Mouse (Mus musculus) thymus, postnatal 4 days (tissue): ENCODE measurements around the gene Ipo13.
A peak's percentile ranks its signal among the peaks of the same experiment; 100 is the strongest.

Source experiments
- DNase-seq: peaks from one replicate; pipeline ENCODE4 v3.0.0; 2021

Gene Ipo13

DNA sequence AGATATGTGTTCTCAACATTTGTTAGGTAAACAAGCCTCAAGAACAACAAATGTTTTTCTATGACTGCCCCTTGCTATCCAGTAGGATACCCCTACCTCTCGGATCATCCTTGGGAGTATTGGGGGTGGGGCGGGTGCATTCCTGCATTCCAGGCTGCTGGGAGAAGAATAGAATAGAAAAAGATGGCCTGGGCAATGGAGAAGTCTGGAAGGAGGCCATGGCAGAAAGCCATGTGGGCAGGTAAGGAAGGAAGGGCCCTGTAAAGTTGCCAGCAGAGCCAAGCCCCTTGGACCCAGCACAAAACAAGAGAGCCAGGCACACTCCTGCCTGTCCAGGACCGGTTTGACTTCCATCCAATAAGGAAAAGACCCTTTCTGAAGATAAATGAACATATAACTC is 1.4 kb downstream of the Ipo13 start:
- DNase-seq = no peak

DNA sequence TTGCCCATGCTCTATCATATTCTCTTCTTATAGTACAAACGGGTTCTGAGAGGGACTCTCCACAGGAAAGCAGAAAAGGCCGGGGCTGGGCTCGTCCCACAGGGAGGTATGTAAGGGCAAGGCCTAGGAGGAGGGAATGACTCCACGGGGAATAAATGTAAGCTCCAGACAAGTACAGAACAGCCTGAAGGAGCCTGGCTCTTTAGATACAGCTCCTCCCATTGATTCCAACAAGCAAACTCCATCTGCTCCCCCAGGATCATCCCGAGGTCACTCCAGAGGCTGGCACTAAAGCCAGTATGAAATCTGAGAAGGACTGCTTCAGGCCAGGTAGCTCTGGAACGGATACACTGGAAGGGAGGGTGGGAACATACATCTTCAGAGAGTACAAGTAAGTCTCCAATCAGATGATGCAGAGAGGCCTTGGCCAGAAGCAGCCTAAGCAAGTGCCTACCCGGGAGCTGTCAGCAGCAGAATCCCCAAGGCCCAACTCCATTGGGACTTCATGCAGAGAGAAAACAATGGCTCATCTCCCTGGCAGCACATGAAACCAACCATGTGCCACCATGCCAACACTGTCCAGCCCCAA is 2.0 kb downstream of the Ipo13 start:
- DNase-seq = no peak

DNA sequence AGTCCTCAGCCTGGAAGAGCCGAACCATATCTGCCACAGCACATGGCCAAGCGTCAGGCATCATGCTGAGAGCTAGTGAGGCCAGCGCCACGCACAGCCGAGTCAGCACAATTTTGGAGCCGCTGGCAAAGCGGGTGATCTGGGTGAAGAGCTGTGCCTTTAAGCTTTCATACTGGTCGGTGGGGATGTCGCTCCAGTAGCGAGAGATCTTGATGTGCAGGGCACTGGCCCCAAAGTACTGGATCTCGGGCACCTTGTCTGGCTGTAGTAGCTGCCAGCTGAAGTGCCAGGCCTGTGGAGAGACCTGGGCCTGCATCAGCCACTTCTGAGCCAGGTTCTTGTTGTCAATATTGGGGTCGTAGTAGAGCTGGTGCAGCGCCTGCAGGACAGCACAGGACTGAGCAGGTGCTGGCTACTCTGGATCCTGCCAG is 2.7 kb downstream of the Ipo13 start:
- no peak for DNase-seq

DNA sequence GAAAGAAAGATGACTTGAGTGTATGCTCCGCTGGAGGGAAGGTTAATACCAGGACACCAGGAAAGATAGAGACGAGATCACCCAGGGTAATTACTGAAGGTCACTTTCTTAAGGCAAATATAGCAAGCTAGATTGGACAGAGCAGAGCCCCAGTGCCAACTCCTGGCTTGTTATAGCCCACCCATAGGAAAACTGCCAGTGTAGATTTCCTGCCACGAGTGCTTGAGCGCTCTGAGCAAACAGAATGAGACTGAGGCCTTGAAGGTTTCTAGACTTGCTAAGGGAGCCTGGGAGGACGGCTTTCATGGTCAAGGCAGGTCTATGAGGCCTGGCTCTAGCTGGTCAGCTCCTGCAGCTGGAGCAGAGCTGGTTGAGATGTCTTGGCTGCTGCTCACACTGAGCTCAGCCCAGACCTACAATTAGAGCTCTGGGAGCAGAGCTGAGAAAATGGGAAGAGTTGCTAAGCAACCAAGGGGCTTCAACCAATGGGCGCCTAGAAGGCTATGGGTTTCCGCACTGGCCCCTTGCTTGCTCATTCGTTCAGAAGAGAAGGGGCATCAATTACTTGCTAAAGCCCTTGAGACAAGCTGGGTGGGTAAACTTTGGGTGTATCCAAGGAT is 5.9 kb downstream of the Ipo13 start:
- DNase-seq = no peak

DNA sequence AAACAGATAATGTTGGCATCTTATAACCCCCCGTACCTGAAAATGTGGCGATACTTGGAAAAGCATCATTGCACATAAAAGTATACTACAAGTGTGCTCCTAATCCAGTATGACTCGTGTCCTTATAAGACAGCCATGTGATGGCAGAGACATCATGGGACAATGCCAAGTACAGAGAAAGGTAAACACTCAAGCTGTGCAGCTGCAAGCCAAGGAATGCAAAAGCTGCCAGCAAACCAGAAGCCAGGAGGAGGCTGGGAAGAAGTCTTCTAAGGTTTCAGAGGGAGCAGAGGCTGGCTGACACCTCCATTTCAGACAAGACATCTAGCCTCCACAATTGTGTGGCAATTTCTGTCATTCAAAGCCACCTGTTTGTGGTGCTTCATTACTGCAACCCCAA is 8.6 kb downstream of the Ipo13 start:
- DNase-seq = no peak

DNA sequence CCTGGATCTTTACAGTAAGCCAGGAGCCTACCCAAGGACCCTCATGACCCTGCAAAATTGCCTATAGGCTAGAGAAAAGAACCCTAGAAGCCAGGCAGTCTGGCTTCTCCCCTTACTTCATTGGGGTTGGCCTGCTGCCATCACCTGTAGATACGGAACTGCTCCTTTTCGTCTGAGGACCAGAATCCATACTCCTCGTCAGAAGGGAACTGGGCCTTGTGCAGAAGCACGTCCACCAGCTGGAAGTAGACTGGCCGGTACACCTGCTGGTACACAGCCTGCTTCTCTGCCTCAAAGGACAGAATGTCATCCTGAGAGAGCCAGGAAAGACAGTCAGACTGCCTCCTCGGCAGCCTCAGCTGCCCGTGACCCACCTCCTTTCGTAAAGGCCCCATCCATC is 10.0 kb downstream of the Ipo13 start:
- no peak for DNase-seq

DNA sequence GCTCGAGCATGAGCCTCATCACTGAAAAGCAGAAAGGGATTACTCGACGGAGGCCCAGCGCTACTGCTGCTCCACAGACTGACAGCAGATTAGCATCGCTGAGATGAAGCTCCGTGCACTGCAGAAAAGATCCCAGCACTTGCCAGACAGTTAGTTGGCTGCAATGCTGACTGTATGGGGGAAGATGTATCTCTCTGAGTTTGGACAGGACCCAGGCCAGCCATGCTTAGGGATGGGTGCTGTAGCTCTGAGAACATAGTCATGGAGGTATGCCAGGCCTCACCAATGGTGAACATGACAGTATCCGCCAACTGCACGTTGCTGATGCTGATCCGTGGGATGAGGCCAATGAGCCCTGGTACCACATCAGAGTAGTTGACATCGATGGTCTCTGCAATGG is 10.7 kb downstream of the Ipo13 start:
- no peak for DNase-seq

DNA sequence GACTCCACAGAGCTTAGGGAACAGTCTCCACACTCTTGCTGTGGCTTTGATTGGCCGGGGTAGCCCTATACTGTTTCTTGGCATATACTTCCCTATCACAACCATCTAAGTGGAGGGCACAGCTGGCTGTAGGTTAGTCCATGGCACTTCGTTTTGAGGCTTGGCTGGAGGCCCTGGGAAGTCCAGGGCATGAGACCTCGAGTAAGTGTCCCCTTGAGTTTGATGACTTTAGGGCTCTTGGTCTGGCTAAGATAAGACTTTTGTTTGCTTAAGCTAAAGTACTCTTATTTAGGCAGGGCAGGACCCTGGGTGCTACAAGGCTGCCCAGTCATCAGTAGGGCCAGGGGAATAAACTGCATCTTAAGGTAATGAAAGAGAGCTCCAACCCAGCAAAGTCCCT is 16.7 kb downstream of the Ipo13 start:
- DNase-seq = no peak

DNA sequence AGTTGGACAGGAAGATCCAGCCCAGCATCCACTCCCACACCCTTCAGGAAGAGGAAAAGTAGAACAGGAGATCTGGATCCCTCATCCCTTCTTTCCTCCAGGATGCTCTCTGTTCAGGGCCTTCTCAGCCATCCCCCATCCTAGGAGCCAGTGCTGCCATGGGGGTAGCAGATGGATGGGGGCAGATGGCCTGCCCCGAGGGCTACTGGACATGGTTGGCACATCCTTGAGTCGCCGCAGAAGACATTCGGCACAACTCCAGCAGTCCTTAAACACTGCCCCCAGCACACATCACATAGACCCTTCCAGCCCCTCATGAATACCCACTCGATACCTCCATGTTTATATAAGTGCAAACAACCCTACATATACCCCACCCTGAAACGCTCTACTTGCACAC is 18.8 kb downstream of the Ipo13 start:
- no peak for DNase-seq

DNA sequence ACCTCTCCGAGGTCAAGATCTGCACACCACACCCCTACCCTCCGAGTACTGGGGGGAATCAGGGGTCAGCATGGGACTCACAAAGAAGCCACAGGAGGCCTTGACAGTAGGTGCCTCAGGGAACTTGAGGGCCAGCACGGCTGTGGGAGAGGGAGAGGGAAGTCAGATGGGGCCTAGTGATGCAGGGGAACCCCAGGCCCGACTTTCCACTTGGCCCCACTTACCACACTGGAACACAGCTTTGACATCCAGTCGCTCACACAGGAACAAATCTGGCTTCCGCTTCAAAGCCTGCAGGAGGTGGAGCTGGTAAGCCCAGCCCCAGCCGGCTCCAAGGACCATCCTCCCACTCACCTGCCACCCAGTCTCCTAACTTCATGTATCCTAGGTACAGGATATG is 19.5 kb downstream of the Ipo13 start:
- no peak for DNase-seq

DNA sequence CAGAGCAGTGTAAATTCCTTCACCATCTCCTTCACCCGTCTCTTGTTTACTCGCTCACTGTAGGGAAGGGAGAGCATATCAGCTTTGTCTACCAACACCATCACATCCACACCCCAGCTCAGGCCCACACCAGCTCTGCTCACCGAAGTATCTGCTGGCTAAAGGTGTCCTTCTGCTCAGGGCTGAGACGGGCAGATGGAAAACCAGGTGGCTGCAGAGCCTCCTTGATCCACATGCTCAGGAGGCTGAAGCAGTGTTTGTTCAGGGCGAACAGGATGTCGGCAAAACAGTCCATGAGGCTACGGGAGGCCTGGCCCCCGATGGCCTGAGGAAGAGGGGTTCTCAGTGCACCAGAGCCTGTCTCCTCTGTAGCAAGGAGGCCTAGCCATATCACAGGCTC is 20.2 kb downstream of the Ipo13 start:
- no peak for DNase-seq

DNA sequence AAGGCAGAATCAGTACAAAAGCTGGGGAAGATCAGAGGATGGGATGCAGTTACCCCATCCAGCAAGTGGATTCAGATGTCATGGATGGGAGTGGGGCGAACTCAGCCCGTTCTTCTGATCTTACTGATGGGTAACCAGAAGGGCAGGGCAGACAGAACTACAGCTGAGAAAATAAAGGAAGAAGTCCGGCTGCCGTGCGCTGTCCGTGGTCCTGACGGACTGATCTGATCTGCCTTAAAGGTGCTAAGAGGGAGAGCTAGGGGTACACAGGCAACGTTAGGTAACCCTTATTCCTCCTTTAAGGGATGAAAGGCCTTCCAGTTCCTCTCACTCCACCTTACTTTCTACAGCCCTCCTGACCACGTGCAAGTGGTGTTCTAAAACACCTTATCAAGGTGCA is 21.4 kb downstream of the Ipo13 start:
- peak; percentile 83 for DNase-seq

DNA sequence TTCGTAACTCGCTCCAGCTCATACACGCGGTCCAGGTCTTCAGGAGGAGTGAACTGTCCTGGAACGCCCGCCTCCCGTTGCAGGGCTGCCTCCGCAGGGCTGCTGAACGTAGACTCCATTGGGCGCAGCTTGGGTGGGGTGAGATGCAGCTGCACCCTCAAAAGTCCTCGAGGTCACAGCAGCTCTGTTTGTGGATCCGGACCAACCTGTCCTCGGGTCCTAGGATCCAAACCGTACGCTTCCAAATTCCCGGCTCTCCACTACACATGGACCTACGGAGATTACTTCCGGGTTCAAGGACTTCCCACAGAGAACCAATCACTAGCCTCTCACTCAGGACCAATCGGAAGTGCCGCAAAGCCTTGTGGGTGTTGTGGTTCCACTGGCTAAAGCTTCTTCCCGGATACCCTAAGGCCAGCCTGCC is 23.0 kb downstream of the Ipo13 start, which contains the start of gene Dph2:
Dph2 (minus strand) TSS at position 295 of the 424 bp plus-strand sequence.
- peak; percentile 80 for DNase-seq

DNA sequence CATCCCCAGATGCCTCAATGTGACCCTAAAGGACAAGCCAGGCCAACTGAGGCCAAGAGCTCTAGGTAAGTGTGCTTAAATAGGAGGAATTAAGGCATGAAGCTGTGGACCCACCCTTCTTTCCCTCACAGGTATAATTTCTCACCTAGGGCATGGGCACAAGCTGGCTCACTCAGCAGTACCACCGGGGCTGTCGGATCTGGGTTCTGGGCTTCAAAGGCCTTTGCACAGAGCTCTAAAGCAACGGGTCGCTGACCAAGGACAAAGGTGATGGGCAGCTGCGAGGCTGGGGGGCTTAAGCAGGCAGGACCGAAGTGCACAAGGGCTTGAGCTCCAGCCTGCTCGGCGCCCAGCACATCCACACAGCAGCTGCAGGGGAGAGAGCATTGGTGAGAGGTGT is 24.0 kb downstream of the Ipo13 start:
- no peak for DNase-seq

DNA sequence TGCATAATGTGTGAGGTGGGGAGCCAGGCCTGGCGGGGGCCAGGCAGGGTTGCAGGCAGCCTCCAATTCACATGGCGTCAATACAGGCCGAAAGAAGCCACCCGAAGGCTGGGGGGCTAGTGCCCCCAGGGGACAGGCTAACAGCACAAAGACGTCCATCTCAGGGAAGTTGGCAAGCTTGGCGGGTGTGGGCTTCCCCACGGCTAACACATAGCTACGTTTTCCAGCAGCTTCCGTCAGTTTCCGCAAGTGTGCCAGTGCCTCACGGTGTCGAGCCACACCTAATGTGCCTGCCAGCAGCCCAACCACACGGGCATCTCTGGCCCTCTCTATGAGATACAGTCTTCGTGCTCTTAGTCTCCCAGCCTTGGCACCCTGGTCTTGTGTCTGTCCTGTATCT is 24.8 kb downstream of the Ipo13 start:
- DNase-seq = no peak

DNA sequence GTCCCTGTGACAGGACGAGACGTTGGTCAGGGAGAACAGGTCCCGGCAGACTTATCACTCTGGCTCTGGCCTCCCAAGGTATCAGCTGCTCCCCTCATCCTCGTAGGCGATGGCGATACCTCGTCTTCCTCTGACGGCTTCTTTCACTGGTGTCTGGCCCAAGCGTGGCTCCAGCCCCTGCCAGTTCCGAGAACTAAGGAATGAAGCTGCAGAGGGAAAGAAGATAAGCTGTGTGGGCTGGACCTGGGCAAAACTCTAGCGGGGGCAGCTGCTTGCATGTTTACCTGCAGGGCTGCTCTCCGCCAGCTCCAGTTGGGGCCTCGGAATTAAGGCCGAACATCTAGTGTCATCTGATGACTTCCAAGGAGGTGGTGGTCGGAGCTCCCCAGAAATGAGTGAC is 25.3 kb downstream of the Ipo13 start:
- no peak for DNase-seq

DNA sequence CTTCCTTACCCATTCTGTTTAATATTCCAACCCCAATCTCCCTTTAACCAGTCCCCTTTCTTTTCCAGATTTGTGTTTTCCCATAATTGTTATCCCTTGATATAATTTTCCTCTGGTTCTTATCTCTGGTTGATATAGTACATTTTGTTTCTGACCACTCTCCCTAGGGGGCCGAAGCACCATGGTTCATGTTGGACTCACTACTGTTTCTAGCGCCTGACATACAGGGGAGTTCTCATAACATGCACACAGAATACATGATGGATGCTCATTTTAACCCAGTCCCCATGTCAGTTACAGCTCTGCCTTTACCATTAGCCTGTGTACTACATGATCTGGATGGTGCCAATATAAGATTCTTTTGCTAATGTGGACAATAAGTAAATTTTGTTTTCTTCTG is 26.9 kb downstream of the Ipo13 start:
- no peak for DNase-seq

DNA sequence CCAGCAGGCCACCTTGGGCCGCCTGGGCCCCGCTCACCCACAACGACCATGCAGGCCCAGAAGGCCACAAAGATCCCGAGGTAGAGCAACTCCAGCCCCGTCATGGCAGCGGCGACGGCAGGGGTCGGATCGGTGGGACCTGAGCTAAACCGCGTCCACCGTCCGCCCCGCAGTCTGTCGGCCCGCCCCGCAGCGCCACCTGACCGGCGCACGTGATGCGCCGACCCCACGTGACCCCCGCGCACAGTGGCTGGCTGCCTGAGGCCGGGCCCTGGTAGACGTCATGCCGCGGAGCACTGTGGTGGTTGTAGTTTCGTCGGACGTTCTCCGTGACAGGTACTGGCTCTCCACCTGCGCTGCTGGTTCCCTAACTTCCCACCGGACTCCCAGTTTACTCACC is 27.7 kb downstream of the Ipo13 start, which contains the start of gene Atp6v0b:
Atp6v0b (minus strand) TSS at position 201 of the 400 bp plus-strand sequence.
- DNase-seq = peak; percentile 95

DNA sequence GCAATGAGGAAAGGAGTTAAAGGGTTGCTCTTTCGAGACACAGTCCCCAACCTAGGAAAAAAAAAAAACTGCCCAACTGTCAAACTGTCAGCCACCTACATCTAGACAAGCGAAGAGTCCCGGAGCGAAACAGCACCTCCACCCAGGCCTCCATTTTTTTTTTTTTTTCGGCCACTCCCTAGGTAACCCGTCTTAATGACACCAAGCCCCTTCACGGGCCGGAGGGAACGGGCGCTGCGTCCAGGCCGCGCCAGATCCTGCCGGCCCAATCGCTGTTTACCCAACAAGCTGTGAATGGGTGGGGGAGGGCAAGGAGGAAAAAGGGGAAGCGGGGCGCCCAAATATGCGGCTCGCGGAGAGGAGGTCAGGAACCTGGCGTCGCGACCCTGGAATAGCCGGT is 28.2 kb downstream of the Ipo13 start:
- no peak for DNase-seq

DNA sequence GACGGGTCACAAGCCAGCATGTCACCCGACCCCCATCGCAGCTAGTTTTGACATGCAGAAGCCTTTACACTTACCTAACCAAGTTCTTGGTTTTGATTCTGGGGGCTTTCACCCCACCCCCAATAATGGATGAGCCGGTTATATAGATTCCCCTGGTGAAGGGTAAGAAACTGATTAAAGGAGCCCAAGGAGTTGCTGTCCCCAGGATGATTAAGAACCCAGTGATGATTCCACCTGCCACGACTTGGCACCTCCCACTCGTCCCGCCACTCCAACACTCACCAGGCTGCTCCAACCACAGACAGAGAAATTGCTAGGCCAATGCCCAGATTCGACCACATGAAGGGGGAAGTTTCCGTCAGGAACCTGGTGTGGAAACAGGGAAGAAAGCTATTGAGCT is 28.8 kb downstream of the Ipo13 start:
- no peak for DNase-seq

DNA sequence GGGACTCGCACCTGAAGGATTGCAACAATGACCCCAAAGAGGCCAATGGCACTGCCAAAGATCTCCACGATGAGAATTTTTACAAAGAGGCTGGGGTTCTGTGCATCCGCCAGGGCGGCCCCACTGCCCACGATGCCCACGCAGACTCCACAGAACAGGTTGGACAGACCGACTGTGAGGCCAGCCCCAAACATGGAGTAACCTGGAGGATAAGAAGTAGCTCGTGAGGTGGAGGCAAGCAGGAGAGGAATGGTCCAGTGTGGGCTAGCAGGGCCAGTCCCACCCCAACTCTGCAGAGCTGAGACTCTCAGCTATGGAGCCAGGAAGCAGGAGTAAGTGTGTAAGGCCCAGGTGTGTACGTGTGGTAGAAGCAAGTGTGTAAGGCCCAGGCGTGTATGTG is 29.7 kb downstream of the Ipo13 start:
- no peak for DNase-seq

DNA sequence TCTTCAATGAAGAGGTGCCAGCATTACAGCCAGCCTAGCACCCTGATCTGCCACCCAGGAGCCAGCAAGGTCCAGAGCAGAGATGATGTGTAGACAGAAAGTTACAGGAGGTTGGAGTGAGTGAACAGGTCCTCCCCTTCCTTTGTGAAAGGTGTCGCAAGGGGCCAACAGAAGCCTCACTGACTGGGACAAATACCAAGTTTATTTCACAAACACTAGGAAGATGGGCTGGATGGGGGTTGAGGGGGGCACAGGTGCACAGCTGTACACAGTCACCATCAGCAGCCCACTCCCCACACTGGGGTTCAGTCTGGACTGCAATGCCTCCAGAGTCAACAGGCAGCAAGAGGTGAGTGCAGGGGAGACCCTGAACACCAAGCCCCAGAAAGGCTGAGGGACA is 30.7 kb downstream of the Ipo13 start:
- no peak for DNase-seq

DNA sequence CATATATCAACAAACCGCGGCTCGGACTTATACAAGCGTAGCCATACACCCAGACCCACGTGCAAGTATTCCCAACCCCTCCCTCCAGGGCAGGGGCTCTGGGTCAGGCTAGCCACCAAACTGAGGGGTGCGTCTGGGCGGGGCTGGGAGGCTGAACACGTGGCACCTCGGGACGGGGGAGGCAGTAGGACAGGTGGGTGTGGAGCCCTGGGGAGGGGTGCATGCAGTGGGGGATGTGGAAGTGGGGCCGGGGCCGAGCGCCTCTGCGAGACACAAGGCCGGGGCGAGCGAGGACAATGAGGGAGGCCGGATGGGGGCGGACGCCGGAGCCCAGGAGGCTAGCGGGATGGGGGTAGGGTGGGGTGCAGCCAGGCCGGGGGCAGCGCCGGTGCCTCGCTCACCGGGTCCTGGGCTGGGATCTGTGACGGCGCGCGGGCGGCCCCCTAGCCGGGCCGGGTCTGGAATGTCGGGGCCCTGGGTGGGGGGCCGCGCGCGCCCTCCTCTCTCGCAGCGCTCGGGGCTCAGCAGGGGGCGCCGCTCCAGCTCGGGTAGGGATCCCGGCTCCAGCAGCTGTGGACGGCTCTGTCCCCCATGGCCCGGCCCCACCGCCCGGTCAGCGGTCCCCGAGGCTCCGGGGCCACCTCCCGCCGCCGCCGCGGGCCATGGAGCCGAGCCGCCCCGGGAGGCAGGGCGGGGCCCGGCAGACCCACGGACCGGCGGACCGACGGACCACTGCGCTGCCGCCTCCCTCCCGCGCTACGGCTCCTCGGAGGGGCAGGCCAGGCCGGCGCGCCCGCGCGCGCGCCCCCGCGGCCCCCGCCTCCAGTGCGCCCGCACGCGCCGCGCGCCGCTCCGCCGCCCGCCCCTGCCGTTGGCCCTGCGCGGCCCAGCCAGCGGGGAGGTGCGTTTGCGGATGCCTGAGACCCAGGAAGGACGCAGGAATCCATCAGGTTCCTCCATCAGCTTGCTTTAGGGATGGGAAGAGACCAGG is 31.8 kb downstream of the Ipo13 start, which contains the start of gene B4galt2:
B4galt2 (minus strand) TSS at position 787 of the 991 bp plus-strand sequence.
- DNase-seq = peak; percentile 70

DNA sequence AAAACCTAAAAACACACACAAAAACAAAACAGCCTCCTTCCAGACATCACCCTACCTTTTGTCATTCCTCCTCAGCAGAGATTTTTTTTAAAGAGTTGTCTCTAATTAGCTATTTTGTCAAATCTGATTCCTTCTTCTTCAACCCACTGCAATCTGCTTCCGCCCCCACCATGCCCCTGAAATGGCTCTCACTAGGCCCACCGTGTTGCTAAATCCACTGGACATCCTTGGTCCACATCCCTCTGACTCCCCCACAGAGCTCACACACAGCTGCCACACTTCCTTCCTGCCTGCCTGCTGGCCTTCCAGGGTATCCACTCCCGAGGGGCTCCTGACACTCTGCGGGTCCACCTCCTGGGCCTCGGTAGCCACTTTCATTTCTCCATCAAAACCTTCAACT is 36.1 kb downstream of the Ipo13 start:
- no peak for DNase-seq
